8 mouse cellular contexts compared by ENCODE assay signal in the genomic region with DNA sequence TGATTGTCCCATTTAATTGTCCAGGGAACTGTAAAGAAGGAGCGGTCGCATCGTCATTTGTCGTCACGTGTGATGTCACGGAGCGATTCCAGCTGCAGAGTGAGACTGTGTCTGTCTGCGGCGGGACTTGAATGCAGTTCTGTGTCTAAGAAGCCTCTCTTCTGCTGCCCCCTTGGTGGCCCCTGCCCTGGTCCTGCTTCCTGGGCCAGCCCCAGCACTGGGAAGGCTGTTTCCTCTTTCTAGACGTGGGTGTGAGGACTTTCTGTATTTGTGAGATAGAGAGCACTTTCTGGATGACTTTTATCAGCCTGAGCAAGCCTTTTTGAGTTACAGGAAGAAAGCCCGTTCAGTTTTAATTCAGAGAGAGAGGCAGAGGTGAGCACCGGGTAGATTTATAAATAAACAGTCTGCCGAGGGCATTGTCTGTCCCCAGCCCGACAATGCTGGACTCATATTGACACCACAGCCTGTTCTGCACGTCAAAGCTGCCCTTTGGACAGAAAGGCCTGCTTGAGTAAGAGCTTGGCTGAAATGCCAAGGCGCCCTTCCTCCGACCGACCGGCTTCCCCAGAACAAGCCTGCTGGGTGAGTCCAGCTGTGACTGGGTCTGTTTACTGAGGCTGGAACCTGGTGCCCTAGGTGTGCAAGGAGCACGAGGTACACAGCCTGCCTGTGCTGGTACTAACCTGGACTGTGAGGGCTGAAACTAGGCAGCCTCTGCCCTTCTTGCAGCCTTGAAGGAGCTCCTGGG. TPM values are rescaled to one million over a fixed set of nuclear protein-coding genes. Genes with fewer than 3 reads are reported as not detected.
DNase-seq lines count a peak whose midpoint lies in the region; ATAC-seq lines count a peak whose summit lies in the region.

No protein-coding gene starts in this region.

- no peaks in the 10 kb centered on the region for H3K27me3 ChIP-seq in limb, embryonic 12.5 days
- no peaks in the 10 kb centered on the region for H3K27me3 ChIP-seq in limb, embryonic 10.5 days (ENCODE audit: low read depth, poor library complexity, severe bottlenecking)
- no peaks in the 10 kb centered on the region for H3K27me3 ChIP-seq in embryonic facial prominence, embryonic 14.5 days (replicated peaks; ENCODE audit: control insufficient read depth, insufficient read depth, low read length)
- no peaks in the 10 kb centered on the region for H3K27me3 ChIP-seq in limb, embryonic 13.5 days
- no peaks in the 10 kb centered on the region for H3K27me3 ChIP-seq in midbrain, embryonic 11.5 days (ENCODE audit: control insufficient read depth, insufficient read depth, low read length)

- no peak for DNase-seq in limb, embryonic 10.5 days (ENCODE audit: low spot score)
- DNase-seq in embryonic facial prominence, embryonic 14.5 days (ENCODE audit: low spot score) = no peak
- DNase-seq in heart, postnatal 4 days = peak; percentile 65
- no peak for DNase-seq in midbrain, embryonic 11.5 days (ENCODE audit: low spot score, missing footprints)
- peak; percentile 83 for DNase-seq in yolk sac, embryonic 10.5 days (ENCODE audit: low spot score)
- no peak for DNase-seq in retina, embryonic 14.5 days (ENCODE audit: low spot score)

- no peak overlapping the region for H3K4me3 ChIP-seq in limb, embryonic 12.5 days (replicated peaks)
- no peak overlapping the region for H3K4me3 ChIP-seq in limb, embryonic 10.5 days
- no peak overlapping the region for H3K4me3 ChIP-seq in embryonic facial prominence, embryonic 14.5 days (ENCODE audit: low read depth, low read length)
- H3K4me3 ChIP-seq in limb, embryonic 13.5 days = no peak overlapping the region
- no peak overlapping the region for H3K4me3 ChIP-seq in midbrain, embryonic 11.5 days (ENCODE audit: low read depth, low read length)

- no peaks in the 10 kb centered on the region for H3K9me3 ChIP-seq in limb, embryonic 12.5 days
- no peaks in the 10 kb centered on the region for H3K9me3 ChIP-seq in limb, embryonic 10.5 days (replicated peaks)
- no peaks in the 10 kb centered on the region for H3K9me3 ChIP-seq in embryonic facial prominence, embryonic 14.5 days (ENCODE audit: control insufficient read depth, low read length)
- H3K9me3 ChIP-seq in limb, embryonic 13.5 days = no peaks in the 10 kb centered on the region
- no peaks in the 10 kb centered on the region for H3K9me3 ChIP-seq in midbrain, embryonic 11.5 days (ENCODE audit: control insufficient read depth, low read length)

- peaks cover 32% of the 10 kb centered on the region for H3K36me3 ChIP-seq in limb, embryonic 12.5 days
- H3K36me3 ChIP-seq in limb, embryonic 10.5 days = peaks cover 28% of the 10 kb centered on the region
- 0 out of 2 replicates have a peak, but pooled peaks cover 11% of the 10 kb centered on the region for H3K36me3 ChIP-seq in embryonic facial prominence, embryonic 14.5 days (ENCODE audit: control insufficient read depth, insufficient read depth, low read length)
- H3K36me3 ChIP-seq in limb, embryonic 13.5 days = peaks cover 35% of the 10 kb centered on the region
- H3K36me3 ChIP-seq in midbrain, embryonic 11.5 days (ENCODE audit: control insufficient read depth, insufficient read depth, low read length) = no peaks in the 10 kb centered on the region

- no peak overlapping the region for H3K4me2 ChIP-seq in limb, embryonic 12.5 days
- H3K4me2 ChIP-seq in embryonic facial prominence, embryonic 14.5 days (ENCODE audit: low read depth, low read length) = no peak overlapping the region
- H3K4me2 ChIP-seq in limb, embryonic 13.5 days (replicated peaks) = 0 out of 2 replicates have a peak overlapping the region, but pooled peaks have one; percentile 16
- H3K4me2 ChIP-seq in midbrain, embryonic 11.5 days = no peak overlapping the region

- H3K27ac ChIP-seq in limb, embryonic 12.5 days = peak overlapping the region; percentile 45
- no peak overlapping the region; the same call in 1 of the 2 replicates for H3K27ac ChIP-seq in limb, embryonic 10.5 days
- 0 out of 2 replicates have a peak overlapping the region, but pooled peaks have one; percentile 4 for H3K27ac ChIP-seq in embryonic facial prominence, embryonic 14.5 days (replicated peaks; ENCODE audit: low read depth, low read length)
- peak overlapping the region; percentile 72; the same call in 1 of the 2 replicates for H3K27ac ChIP-seq in limb, embryonic 13.5 days
- H3K27ac ChIP-seq in midbrain, embryonic 11.5 days (ENCODE audit: low read depth, low read length) = peak overlapping the region; percentile 20; the same call in 1 of the 2 replicates

- WGBS in limb, embryonic 12.5 days = 69% methylated on average over 20 of the region's 20 CpGs
- 76% methylated on average over 20 of the region's 20 CpGs for WGBS in limb, embryonic 10.5 days
- 54% methylated on average over 20 of the region's 20 CpGs for WGBS in embryonic facial prominence, embryonic 14.5 days
- 70% methylated on average over 20 of the region's 20 CpGs for WGBS in limb, embryonic 13.5 days
- 76% methylated on average over 20 of the region's 20 CpGs for WGBS in midbrain, embryonic 11.5 days

- ATAC-seq in limb, embryonic 12.5 days (ENCODE audit: insufficient number of reproducible peaks, insufficient read depth, low FRiP score, low TSS enrichment, low read depth) = no peak
- no peak for ATAC-seq in embryonic facial prominence, embryonic 14.5 days (ENCODE audit: low read depth)
- no peak for ATAC-seq in limb, embryonic 13.5 days (ENCODE audit: low FRiP score, low read depth)
- ATAC-seq in midbrain, embryonic 11.5 days (ENCODE audit: low FRiP score) = no peak

- no peak overlapping the region for H3K9ac ChIP-seq in limb, embryonic 12.5 days (replicated peaks)
- no peak overlapping the region for H3K9ac ChIP-seq in embryonic facial prominence, embryonic 14.5 days (ENCODE audit: low read depth, low read length)
- H3K9ac ChIP-seq in limb, embryonic 13.5 days = 0 out of 2 replicates have a peak overlapping the region, but pooled peaks have one; percentile 13
- no peak overlapping the region for H3K9ac ChIP-seq in midbrain, embryonic 11.5 days (ENCODE audit: low read length)

- peaks cover 95% of the 10 kb centered on the region for H3K4me1 ChIP-seq in limb, embryonic 12.5 days (replicated peaks)
- H3K4me1 ChIP-seq in limb, embryonic 10.5 days = peaks cover 92% of the 10 kb centered on the region
- peaks cover 36% of the 10 kb centered on the region for H3K4me1 ChIP-seq in embryonic facial prominence, embryonic 14.5 days (ENCODE audit: control insufficient read depth, insufficient read depth, low read length)
- peaks cover 95% of the 10 kb centered on the region for H3K4me1 ChIP-seq in limb, embryonic 13.5 days
- H3K4me1 ChIP-seq in midbrain, embryonic 11.5 days (ENCODE audit: control insufficient read depth, insufficient read depth, low read length) = peaks cover 67% of the 10 kb centered on the region

RNA-seq across cellular contexts. Expression of gene Zmiz1, which starts 22.1 kb away (rescaled TPM):
- 53.4 and 57.1 TPM in 2 replicates for polyA plus RNA-seq in limb, embryonic 12.5 days (2016; fragmentation: Nextera tagmentation; extraction: Ambion mirVana)
- 43.8 and 55.5 TPM in 2 replicates for polyA plus RNA-seq in limb, embryonic 10.5 days (2016; fragmentation: Nextera tagmentation; extraction: Ambion mirVana)
- polyA plus RNA-seq in embryonic facial prominence, embryonic 14.5 days (2014; fragmentation: Nextera tagmentation; extraction: Ambion mirVana) = 31.3 and 36.6 TPM in 2 replicates
- total RNA-seq in heart, postnatal 4 days (2021) = 10 to 100 TPM; 67.0 to 78.5 TPM
- polyA plus RNA-seq in limb, embryonic 13.5 days (2015; fragmentation: Nextera tagmentation; extraction: Ambion mirVana) = 66.7 and 68.6 TPM in 2 replicates
- 47.7 and 51.5 TPM in 2 replicates for polyA plus RNA-seq in midbrain, embryonic 11.5 days (2014; fragmentation: Nextera tagmentation; extraction: Ambion mirVana)

Comparison
In these comparisons a context has a peak if more than half of its experiments do, and no peak if none do; other contexts are left out.
1. DNase-seq: peak in heart, postnatal 4 days (single experiment) and yolk sac, embryonic 10.5 days (single experiment); none in limb, embryonic 10.5 days (single experiment), embryonic facial prominence, embryonic 14.5 days (single experiment), midbrain, embryonic 11.5 days (single experiment) and retina, embryonic 14.5 days (single experiment).